Mouse (Mus musculus) thymus, postnatal 0 days (tissue): ENCODE measurements around the gene Zfp384. TPM values are rescaled to one million over a fixed set of nuclear protein-coding genes. Genes with fewer than 3 reads are reported as not detected.
"Not testable (repeated sequence)": the region's sequence is repeated elsewhere in the genome, so short reads cannot be mapped to it uniquely, and the experiment has no call there.

Source experiments
- DNase-seq: peaks from one replicate; pipeline ENCODE4 v3.0.0-alpha.2; 2015; ENCODE audit warnings: low spot score
- polyA plus RNA-seq: library from polyadenylated mRNA; unstranded; fragments of >200 nt; fragmentation: Nextera tagmentation; extraction: Ambion mirVana; gene quantifications from 2 replicates; pipeline ENCODE4 v1.2.1, GENCODE M21; 2015

Zfp384 gene
- polyA plus RNA-seq, 1 experiment from 2014 or later, result 9.5 TPM

- peak; percentile 89 for DNase-seq
These were observed 482 bp downstream of the Zfp384 start for GRCm38 (mm10) chr6:125009181-125010073.

GRCm38 (mm10) chr6:125017682-125018081 lies 8.7 kb downstream of the Zfp384 start:
- no peak for DNase-seq

GRCm38 (mm10) chr6:125030532-125030931 lies 21.6 kb downstream of the Zfp384 start:
- peak; percentile 81 for DNase-seq

- DNase-seq, result no peak
These were observed 22.7 kb downstream of the Zfp384 start for GRCm38 (mm10) chr6:125031604-125032003.

GRCm38 (mm10) chr6:125038666-125039065 lies 29.7 kb downstream of the Zfp384 start:
- DNase-seq, result no peak

GRCm38 (mm10) chr6:125039131-125039530 lies 30.2 kb downstream of the Zfp384 start:
- no peak for DNase-seq

GRCm38 (mm10) chr6:125039533-125040153 lies 30.7 kb downstream of the Zfp384 start, which contains the start of gene Ing4:
Gene Ing4 (plus strand): TSS chr6:125039760.
- peak; percentile 96 for DNase-seq

GRCm38 (mm10) chr6:125040221-125040620 lies 31.3 kb downstream of the Zfp384 start:
- no peak for DNase-seq

- no peak for DNase-seq
These were observed 32.1 kb downstream of the Zfp384 start for GRCm38 (mm10) chr6:125041047-125041446.

- DNase-seq, result no peak
These were observed 33.1 kb downstream of the Zfp384 start for GRCm38 (mm10) chr6:125042081-125042480.

- DNase-seq, result peak; percentile 74
These were observed 37.7 kb downstream of the Zfp384 start for GRCm38 (mm10) chr6:125046691-125047090.

- peak; percentile 35 for DNase-seq
These were observed 40.7 kb downstream of the Zfp384 start, which contains the start of gene Acrbp for GRCm38 (mm10) chr6:125049678-125050077. Gene Acrbp (plus strand): TSS chr6:125049689.

GRCm38 (mm10) chr6:125051237-125051636 lies 42.3 kb downstream of the Zfp384 start:
- peak; percentile 20 for DNase-seq

- no peak for DNase-seq
These were observed 52.5 kb downstream of the Zfp384 start for GRCm38 (mm10) chr6:125061493-125061892.

GRCm38 (mm10) chr6:125062511-125062910 lies 53.6 kb downstream of the Zfp384 start:
- no peak for DNase-seq

- DNase-seq, result no peak
These were observed 55.0 kb downstream of the Zfp384 start for GRCm38 (mm10) chr6:125063906-125064305.

- not testable (repeated sequence) for DNase-seq
These were observed 56.3 kb downstream of the Zfp384 start for GRCm38 (mm10) chr6:125065223-125065622.

- DNase-seq, result no peak
These were observed 58.6 kb downstream of the Zfp384 start, which contains the start of gene Lpar5 for GRCm38 (mm10) chr6:125067571-125067995. Gene Lpar5 (plus strand): TSS chr6:125067920.

GRCm38 (mm10) chr6:125071170-125071895 lies 62.4 kb downstream of the Zfp384 start:
- DNase-seq, result peak; percentile 63

GRCm38 (mm10) chr6:125071896-125072279 lies 62.9 kb downstream of the Zfp384 start:
- DNase-seq, result peak; percentile 57

GRCm38 (mm10) chr6:125073825-125074224 lies 64.9 kb downstream of the Zfp384 start:
- peak; percentile 62 for DNase-seq
